ENCODE assay signal across 9 mouse cellular contexts in the genomic region with DNA sequence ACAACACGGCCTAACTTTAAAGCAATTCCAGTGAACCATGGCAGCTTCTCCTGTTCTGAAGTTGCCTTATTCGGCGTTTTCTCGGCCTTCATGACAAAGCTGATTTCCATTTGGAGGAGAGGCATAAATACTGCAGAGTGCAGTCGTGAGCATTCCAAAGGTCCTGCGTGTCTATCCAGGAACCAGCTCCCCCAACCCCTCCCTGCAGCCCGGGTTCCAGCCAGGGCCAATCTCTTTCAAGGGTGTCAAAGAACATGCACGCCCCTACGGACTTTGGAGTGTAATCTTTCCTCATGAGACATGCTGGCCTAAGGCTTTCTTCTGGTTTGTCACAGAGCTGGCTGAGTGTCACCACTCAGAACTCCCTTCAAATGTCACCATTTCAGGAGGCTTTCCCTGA. TPM values are rescaled to one million over a fixed set of nuclear protein-coding genes. Genes with fewer than 3 reads are reported as not detected.
DNase-seq lines count a peak whose midpoint lies in the region; ATAC-seq and TF ChIP-seq lines count a peak whose summit lies in the region.
"Had no signal": no experiment of that assay in that cellular context is flagged by ENCODE, and none has a peak within 500 bp of the region (broad histone marks: within the 10 kb centered on the region; RNA-seq: fewer than 3 reads in every experiment).

No protein-coding gene starts in this region.

- 18% methylated on average over 9 of the region's 9 CpGs for WGBS in lung, adult 2 months
- WGBS in intestine, postnatal 0 days = 6% methylated on average over 9 of the region's 9 CpGs
- WGBS in liver, embryonic 16.5 days (ENCODE audit: insufficient replicate concordance) = 59% methylated on average over 9 of the region's 9 CpGs
- 55% methylated on average over 9 of the region's 9 CpGs for WGBS in forebrain, embryonic 13.5 days

- peak overlapping the region; percentile 42 for H3K4me2 ChIP-seq in intestine, postnatal 0 days (replicated peaks; ENCODE audit: low read depth)
- H3K4me2 ChIP-seq in liver, embryonic 16.5 days (ENCODE audit: low read depth, low read length) = no peak overlapping the region
- no peak overlapping the region for H3K4me2 ChIP-seq in forebrain, embryonic 13.5 days

- peak; percentile 93 for ATAC-seq in intestine, postnatal 0 days
- peak; percentile 77 for ATAC-seq in liver, embryonic 16.5 days (ENCODE audit: low read depth)
- ATAC-seq in forebrain, embryonic 13.5 days = no peak

- no peaks in the 10 kb centered on the region for H3K27me3 ChIP-seq in intestine, postnatal 0 days (replicated peaks; ENCODE audit: control insufficient read depth, insufficient read depth, low read length)
- no peaks in the 10 kb centered on the region for H3K27me3 ChIP-seq in liver, embryonic 16.5 days (ENCODE audit: control insufficient read depth, insufficient read depth, low read depth, low read length)
- H3K27me3 ChIP-seq in testis, adult 2 months (ENCODE audit: control insufficient read depth, insufficient read depth, low read length) = no peaks in the 10 kb centered on the region
- no peaks in the 10 kb centered on the region for H3K27me3 ChIP-seq in forebrain, embryonic 13.5 days

- intact Hi-C loops in gastrocnemius, adult 2 months (cut with DNase I) = no loop called here

- peak overlapping the region; percentile 94 for H3K27ac ChIP-seq in gastrocnemius, adult 2 months
- H3K27ac ChIP-seq in intestine, postnatal 0 days (ENCODE audit: low read depth, low read length) = peak overlapping the region; percentile 93
- H3K27ac ChIP-seq in liver, embryonic 16.5 days (ENCODE audit: low read length) = peak overlapping the region; percentile 79
- peak overlapping the region; percentile 69 for H3K27ac ChIP-seq in testis, adult 2 months (ENCODE audit: control insufficient read depth, insufficient read depth, low read depth, low read length)
- H3K27ac ChIP-seq in forebrain, embryonic 13.5 days = no peak overlapping the region

- no peak for TF ChIP-seq POLR2A in lung, adult 2 months (IDR thresholded peaks at IDR 0.05; ENCODE audit: borderline replicate concordance, extremely low read depth, low read depth, low read length)
- TF ChIP-seq POLR2A in testis, adult 2 months (IDR thresholded peaks at IDR 0.05; ENCODE audit: control insufficient read depth, low read depth, low read length) = no peak

- peaks cover 55% of the 10 kb centered on the region for H3K4me1 ChIP-seq in lung, adult 2 months (ENCODE audit: control insufficient read depth, insufficient read depth, low read length)
- peaks cover 28% of the 10 kb centered on the region for H3K4me1 ChIP-seq in intestine, postnatal 0 days (replicated peaks; ENCODE audit: control insufficient read depth, insufficient read depth, low read length)
- peaks cover 73% of the 10 kb centered on the region for H3K4me1 ChIP-seq in liver, embryonic 16.5 days (ENCODE audit: control insufficient read depth, low read depth, low read length)
- peaks cover 8% of the 10 kb centered on the region for H3K4me1 ChIP-seq in testis, adult 2 months (ENCODE audit: control insufficient read depth, insufficient read depth, low read length)
- peaks cover 69% of the 10 kb centered on the region for H3K4me1 ChIP-seq in forebrain, embryonic 13.5 days

- no peak overlapping the region for H3K4me3 ChIP-seq in lung, adult 2 months (replicated peaks; ENCODE audit: extremely low read depth, low read depth, low read length)
- peak overlapping the region; percentile 39 for H3K4me3 ChIP-seq in gastrocnemius, adult 2 months
- no peak overlapping the region for H3K4me3 ChIP-seq in intestine, postnatal 0 days (ENCODE audit: low read depth, low read length)
- H3K4me3 ChIP-seq in liver, embryonic 16.5 days (ENCODE audit: low read depth, low read length) = no peak overlapping the region
- H3K4me3 ChIP-seq in testis, adult 2 months (ENCODE audit: control insufficient read depth, low read depth, low read length) = no peak overlapping the region
- no peak overlapping the region for H3K4me3 ChIP-seq in forebrain, embryonic 13.5 days

- peaks cover 11% of the 10 kb centered on the region for H3K36me3 ChIP-seq in intestine, postnatal 0 days (ENCODE audit: control insufficient read depth, insufficient read depth)
- no peaks in the 10 kb centered on the region for H3K36me3 ChIP-seq in liver, embryonic 16.5 days (ENCODE audit: control insufficient read depth, insufficient read depth)
- H3K36me3 ChIP-seq in testis, adult 2 months (ENCODE audit: control insufficient read depth, insufficient read depth, low read length) = no peaks in the 10 kb centered on the region
- peaks cover 6% of the 10 kb centered on the region; the same call in 1 of the 2 replicates for H3K36me3 ChIP-seq in forebrain, embryonic 13.5 days (ENCODE audit: poor library complexity, severe bottlenecking)

- peak overlapping the region; percentile 43 for H3K9ac ChIP-seq in intestine, postnatal 0 days (ENCODE audit: low read depth, low read length)
- H3K9ac ChIP-seq in liver, embryonic 16.5 days (ENCODE audit: low read depth, low read length) = peak overlapping the region; percentile 36; the same call in 1 of the 2 replicates
- H3K9ac ChIP-seq in forebrain, embryonic 13.5 days = no peak overlapping the region

- TF ChIP-seq CTCF in lung, adult 2 months (IDR thresholded peaks at IDR 0.05; ENCODE audit: insufficient read depth, low read length) = no peak
- TF ChIP-seq CTCF in gastrocnemius, adult 2 months (IDR thresholded peaks at IDR 0.05) = no peak
- TF ChIP-seq CTCF in intestine, postnatal 0 days (IDR thresholded peaks at IDR 0.05; ENCODE audit: low read depth) = peak; percentile 53; the same call in 1 of the 2 replicates
- TF ChIP-seq CTCF in testis, adult 2 months (IDR thresholded peaks at IDR 0.05; ENCODE audit: control insufficient read depth, insufficient read depth, insufficient replicate concordance, low read depth, low read length) = no peak

- peak; percentile 80 to 85 for DNase-seq in lung, adult 18-20 months
- DNase-seq in lung, adult 2 months = no peak
- DNase-seq in gastrocnemius, adult 2 months = peak; percentile 90
- DNase-seq in cerebellum, postnatal 25 days = no peak

- H3K9me3 ChIP-seq in intestine, postnatal 0 days (ENCODE audit: control insufficient read depth) = no peaks in the 10 kb centered on the region
- H3K9me3 ChIP-seq in liver, embryonic 16.5 days (replicated peaks; ENCODE audit: control insufficient read depth, low read length) = no peaks in the 10 kb centered on the region
- no peaks in the 10 kb centered on the region for H3K9me3 ChIP-seq in forebrain, embryonic 13.5 days (replicated peaks)

RNA-seq across cellular contexts. Expression of gene Actn4, which starts 36.8 kb away (rescaled TPM):
- 314 and 324 TPM in 2 replicates for polyA plus RNA-seq in lung, adult 2 months (2012; rRNA removed)
- 10 to 100 TPM; 27.1 to 40.2 TPM for total RNA-seq in gastrocnemius, adult 2 months (2021)
- 293 and 319 TPM in 2 replicates for polyA plus RNA-seq in intestine, postnatal 0 days (2015; fragmentation: Nextera tagmentation; extraction: Ambion mirVana)
- polyA plus RNA-seq in liver, embryonic 16.5 days (2015; fragmentation: Nextera tagmentation; extraction: Ambion mirVana) = 130 and 137 TPM in 2 replicates
- 73.9 and 77.5 TPM in 2 replicates for polyA plus RNA-seq in testis, adult 2 months (2012; rRNA removed)
- 114 and 136 TPM in 2 replicates for polyA plus RNA-seq in forebrain, embryonic 13.5 days (2015; fragmentation: Nextera tagmentation; extraction: Ambion mirVana)

RNA-seq across cellular contexts. Expression of gene Capn12, which starts 44.1 kb away (rescaled TPM):
- 0.05 and 1.3 TPM in 2 replicates for polyA plus RNA-seq in lung, adult 2 months (2012; rRNA removed)
- under 1 TPM; 0.15 to 0.28 TPM for total RNA-seq in gastrocnemius, adult 2 months (2021)
- polyA plus RNA-seq in intestine, postnatal 0 days (2015; fragmentation: Nextera tagmentation; extraction: Ambion mirVana) = 0.25 and 0.37 TPM in 2 replicates
- 0.09 and 0.12 TPM in 2 replicates for polyA plus RNA-seq in liver, embryonic 16.5 days (2015; fragmentation: Nextera tagmentation; extraction: Ambion mirVana)
- polyA plus RNA-seq in testis, adult 2 months (2012; rRNA removed) = 0.14 and 0.17 TPM in 2 replicates
- polyA plus RNA-seq in forebrain, embryonic 13.5 days (2015; fragmentation: Nextera tagmentation; extraction: Ambion mirVana) = 0.21 and 0.30 TPM in 2 replicates
- total RNA-seq: hematopoietic stem cell, adult 5-6 weeks had no signal

RNA-seq across cellular contexts. Expression of gene Eif3k, which starts 56.3 kb away (rescaled TPM):
- 175 and 234 TPM in 2 replicates for polyA plus RNA-seq in lung, adult 2 months (2012; rRNA removed)
- total RNA-seq in gastrocnemius, adult 2 months (2021) = 100 to 1,000 TPM; 122 to 141 TPM
- 282 and 286 TPM in 2 replicates for polyA plus RNA-seq in intestine, postnatal 0 days (2015; fragmentation: Nextera tagmentation; extraction: Ambion mirVana)
- polyA plus RNA-seq in liver, embryonic 16.5 days (2015; fragmentation: Nextera tagmentation; extraction: Ambion mirVana) = 195 and 205 TPM in 2 replicates
- 379 and 426 TPM in 2 replicates for polyA plus RNA-seq in testis, adult 2 months (2012; rRNA removed)
- 351 and 356 TPM in 2 replicates for polyA plus RNA-seq in forebrain, embryonic 13.5 days (2015; fragmentation: Nextera tagmentation; extraction: Ambion mirVana)

RNA-seq across cellular contexts. Expression of gene Map4k1, which starts 56.5 kb away (rescaled TPM):
- 16.7 and 17.0 TPM in 2 replicates for polyA plus RNA-seq in lung, adult 2 months (2012; rRNA removed)
- under 1 TPM; 0.25 to 0.33 TPM for total RNA-seq in gastrocnemius, adult 2 months (2021)
- polyA plus RNA-seq in intestine, postnatal 0 days (2015; fragmentation: Nextera tagmentation; extraction: Ambion mirVana) = 1.5 and 1.6 TPM in 2 replicates
- 28.3 and 30.2 TPM in 2 replicates for polyA plus RNA-seq in liver, embryonic 16.5 days (2015; fragmentation: Nextera tagmentation; extraction: Ambion mirVana)
- polyA plus RNA-seq in testis, adult 2 months (2012; rRNA removed) = 58.8 and 83.2 TPM in 2 replicates
- polyA plus RNA-seq in forebrain, embryonic 13.5 days (2015; fragmentation: Nextera tagmentation; extraction: Ambion mirVana) = 4.3 and 4.4 TPM in 2 replicates

Comparison
In these comparisons a context has a peak if more than half of its experiments do, and no peak if none do; other contexts are left out.
1. DNase-seq: peak in lung, adult 18-20 months (2 of 2) and gastrocnemius, adult 2 months (single experiment); none in lung, adult 2 months (single experiment) and cerebellum, postnatal 25 days (0 of 2).